Mouse (Mus musculus) adrenal gland, postnatal 10 days (tissue): Measurements from ENCODE around the gene 2810408A11Rik. TPM values are rescaled to one million over a fixed set of nuclear protein-coding genes. Genes with fewer than 3 reads are reported as not detected.
A peak's percentile ranks its signal among the peaks of the same experiment; 100 is the strongest.
"Not testable (repeated sequence)": the region's sequence is repeated elsewhere in the genome, so short reads cannot be mapped to it uniquely, and the experiment has no call there.

Source experiments
- DNase-seq: peaks from one replicate; pipeline ENCODE4 v3.0.0; 2021; ENCODE audit warnings: mixed read lengths
- total RNA-seq, 2 experiments: library from RNA; stranded (reverse); gene quantifications; 2 replicates each; pipeline ENCODE4 v1.2.3; 2021

2810408A11Rik gene
- total RNA-seq, 2 experiments from 2014 or later: 3.1 to 3.2 TPM

DNA sequence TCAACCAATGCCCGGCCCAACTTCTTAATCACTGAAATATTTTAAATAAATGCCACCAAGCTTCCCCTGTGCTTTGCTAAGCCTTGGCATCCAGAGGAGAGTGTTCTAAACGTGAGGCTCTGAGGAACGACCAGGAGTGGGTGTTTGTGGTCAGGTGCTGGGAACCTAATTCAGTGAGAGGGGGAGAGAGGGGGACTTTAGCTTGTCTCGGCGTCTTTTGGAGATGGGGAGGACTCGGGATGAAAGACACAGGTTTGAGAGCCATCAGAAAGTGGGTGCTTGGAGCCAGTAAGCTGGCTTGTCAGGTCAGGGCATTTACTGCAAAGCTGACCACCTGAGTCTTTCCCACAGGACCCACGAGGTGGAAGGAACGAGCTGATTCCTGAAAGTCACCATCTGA, 31.0 kb upstream of the 2810408A11Rik start:
- no peak for DNase-seq

DNA sequence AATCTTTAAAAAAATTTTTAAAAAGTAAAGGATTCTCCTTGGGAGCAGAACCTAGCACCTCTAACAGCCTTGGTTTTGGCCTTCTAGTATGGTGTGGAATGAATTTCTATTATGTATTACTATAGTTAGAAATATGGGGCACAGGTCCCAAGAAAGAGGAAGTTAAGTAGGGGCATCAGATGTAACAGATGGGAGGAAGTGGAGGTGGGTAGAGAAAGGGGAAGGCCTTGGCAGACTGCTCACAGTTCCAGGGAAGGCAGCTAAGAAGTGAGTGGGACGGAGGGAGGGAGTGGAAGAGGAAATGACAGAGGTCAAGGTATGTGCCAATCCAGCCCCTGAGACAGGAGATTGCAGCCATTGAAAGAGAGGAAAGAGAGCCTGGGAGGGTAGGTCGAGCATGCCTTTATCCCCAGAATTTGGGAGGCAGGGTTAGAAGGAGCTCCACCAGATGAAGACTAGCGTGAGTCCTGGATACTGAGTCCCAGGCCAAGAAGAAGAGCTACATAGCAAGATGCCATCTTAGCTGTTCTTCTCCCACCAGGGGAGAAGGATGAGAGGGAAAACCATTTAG, 30.3 kb upstream of the 2810408A11Rik start:
- DNase-seq: no peak

DNA sequence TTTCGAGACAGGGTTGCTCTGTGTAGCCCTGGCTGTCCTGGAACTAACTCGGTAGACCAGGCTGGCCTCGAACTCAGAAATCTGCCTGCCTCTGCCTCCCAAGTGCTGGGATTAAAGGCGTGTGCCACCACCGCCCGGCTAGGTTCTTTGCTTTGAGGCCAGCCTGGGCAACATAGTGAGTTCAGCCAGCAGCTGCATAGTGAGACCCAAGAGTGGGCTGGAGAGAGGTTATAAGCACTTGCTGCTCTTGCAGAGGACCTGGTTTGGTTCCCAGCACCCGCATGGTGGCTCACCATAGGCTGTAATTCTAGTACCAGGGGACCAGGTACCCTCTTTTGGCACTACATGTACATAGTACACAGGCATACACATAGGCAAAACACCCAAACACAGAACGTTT, 29.4 kb upstream of the 2810408A11Rik start:
- DNase-seq: not testable (repeated sequence)

DNA sequence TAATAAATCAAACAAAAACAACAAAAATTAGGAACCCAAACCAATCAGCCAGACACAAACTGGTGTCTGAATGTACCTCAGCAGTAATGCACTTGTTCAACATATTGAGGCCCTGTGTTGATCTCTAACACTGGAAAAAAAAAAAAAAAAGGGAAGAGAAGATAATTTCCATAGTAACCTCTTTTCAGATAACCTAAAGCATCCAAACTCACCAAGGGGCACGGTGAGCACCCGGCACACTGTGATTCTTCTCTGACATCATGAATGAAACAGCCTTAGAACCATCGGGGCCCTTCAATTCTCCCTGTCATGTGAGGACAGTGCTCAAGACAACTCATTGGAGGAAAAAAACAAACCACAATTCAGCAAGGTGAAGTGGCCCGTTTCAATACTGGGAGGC, 28.9 kb upstream of the 2810408A11Rik start:
- no peak for DNase-seq

DNA sequence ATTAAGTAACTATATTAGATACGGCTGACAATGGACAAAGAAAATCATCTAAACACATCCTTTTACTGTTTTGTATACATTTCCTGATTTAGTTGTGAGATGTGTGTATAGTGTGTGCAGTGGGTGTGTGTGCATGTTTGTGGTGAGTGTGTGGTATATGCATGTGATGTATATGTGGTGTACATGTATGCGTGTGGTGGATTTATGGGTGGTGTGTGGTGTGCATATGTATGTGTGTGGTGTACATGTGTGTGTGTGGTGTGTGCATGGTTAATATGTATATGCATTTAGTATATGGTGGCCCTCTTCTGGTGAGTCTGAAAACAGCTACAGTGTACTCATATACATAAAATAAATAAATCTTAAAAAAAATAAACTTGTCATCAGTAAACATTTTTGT, 26.7 kb upstream of the 2810408A11Rik start:
- DNase-seq: no peak

DNA sequence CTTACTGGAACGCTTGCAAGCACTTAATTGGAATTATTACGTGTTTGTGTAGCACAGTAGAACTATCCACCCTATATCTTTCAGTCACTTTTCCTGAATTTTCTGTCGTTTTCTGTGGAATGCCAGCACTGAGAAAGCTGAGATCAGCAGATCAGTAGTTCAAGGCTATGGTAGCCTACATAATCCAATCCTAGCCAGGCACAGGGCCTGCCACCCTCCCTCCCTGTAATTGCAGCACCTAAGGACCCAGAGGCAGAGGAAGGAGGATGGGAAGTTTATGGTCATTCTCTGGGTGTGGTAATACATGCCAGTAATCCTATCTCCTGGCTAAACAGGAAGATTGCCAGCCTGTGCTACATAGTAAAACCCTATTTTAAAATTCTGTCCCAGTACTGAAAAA, 22.0 kb upstream of the 2810408A11Rik start:
- peak; percentile 23 for DNase-seq

DNA sequence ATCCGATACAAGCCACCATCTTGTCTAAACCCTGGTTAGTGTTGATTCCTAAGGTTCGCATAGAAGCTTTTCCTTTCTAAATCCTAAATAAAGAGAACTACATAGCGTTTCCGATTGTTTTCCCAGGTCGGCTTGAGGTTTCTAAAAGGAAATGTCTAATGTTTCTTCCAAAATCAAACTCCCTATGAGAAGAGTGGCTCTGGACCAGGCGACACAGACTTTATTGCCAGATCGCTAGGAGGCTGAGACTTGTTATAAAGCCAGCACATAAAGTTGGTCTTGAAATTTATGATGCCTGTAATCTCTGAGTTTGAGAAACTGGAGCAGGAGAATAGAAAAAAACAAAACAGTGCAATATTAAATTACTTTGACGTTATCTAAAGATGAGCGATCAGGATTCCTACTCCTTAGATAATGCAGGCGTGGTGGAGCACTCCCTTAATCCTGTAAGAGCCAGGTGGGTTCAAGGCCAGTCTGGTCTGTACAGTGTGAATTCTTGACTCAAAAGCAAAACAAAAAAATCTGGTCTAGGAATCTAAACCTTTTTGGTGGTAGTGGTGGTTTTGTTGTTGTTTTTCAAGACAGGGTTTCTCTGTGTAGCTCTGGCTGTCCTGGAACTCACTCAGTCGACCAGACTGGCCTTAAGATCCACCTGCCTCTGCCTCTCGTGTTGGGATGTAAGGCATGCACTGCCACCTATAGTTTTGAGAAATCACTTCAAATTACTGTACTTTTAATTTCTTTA, 21.4 kb upstream of the 2810408A11Rik start:
- peak; percentile 16 for DNase-seq

DNA sequence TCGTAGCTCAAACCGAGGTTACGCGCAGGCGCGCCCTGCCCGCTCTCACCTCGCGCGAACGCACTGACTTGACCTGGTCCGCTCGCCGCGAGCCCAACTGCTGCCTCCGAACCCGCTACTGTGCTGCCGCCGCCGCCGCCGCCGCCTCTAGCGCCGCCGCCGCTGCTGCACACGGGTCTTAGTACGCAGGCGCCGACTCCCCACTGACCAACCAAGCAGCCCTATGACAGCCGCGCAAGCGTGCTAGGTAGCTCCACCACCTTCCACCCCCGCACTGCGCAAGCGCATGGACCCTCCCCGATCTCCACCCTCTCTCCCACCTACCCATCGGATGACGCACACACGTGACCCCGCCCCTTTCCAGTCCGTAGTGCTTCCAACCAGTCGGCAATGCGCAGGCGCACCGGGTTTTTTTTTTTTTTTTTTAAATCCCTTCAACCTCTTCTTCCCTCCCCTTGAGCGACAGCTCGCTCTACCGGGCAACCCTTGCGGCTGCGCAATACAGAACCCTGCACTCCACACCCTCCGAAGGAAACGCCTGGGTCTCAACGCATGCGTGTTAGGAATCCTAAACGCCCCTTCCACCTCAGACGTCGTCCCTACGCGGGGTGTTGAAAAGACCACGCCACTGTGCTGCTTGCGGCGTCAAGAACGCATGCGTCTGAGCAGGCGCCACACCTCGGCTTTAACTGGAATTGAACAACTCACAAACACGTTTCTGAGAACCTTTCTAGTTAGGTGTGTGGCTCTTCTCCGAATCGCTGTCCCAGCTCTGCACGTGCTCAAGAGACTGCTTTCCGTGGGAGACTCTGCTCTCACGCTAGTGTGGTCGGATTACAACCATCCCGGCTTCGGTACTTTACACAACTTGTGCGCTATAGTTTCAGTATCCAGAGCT, 20.6 kb upstream of the 2810408A11Rik start, which contains the start of gene Eif5a:
TSS of gene Eif5a (minus strand) at position 845 of the 898 bp plus-strand sequence.
- peak; percentile 100 for DNase-seq

DNA sequence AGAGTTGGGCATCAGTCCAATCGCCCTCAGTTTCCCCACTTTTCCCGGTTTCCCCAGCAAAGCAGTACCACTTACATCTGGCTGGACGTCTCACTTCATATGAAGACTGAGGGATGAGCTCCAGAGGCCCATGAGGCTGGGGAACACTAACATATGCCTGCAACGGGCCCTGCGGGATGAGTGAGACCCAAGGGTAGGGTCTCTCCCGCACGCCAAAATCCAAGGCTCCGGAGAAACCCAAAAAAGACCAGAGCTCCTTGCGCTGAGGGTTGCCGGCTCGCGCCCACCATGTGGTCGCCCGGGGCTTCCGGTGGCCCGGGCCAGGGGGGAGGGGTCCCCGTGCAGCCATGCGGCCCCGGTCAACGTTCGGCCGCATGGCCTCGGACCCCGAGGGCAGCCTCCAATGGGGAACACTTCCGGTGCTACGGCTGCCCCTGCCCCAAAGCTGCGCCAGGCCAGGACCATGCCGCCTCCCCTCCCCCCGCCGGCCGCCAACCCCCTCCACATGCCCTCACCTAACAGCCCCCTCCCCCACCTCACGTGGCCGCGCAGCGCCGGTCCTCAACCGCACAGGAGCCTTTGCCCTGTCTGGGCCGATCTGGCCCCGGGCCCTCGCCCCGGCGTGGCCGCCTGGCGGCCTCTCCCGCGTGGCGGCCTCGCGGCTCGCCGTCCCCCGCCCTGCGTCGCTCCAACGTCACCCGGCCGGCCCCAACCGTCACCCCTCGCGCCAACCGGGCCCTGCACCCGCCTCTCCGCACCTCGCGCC, 19.7 kb upstream of the 2810408A11Rik start:
- DNase-seq: peak; percentile 66

DNA sequence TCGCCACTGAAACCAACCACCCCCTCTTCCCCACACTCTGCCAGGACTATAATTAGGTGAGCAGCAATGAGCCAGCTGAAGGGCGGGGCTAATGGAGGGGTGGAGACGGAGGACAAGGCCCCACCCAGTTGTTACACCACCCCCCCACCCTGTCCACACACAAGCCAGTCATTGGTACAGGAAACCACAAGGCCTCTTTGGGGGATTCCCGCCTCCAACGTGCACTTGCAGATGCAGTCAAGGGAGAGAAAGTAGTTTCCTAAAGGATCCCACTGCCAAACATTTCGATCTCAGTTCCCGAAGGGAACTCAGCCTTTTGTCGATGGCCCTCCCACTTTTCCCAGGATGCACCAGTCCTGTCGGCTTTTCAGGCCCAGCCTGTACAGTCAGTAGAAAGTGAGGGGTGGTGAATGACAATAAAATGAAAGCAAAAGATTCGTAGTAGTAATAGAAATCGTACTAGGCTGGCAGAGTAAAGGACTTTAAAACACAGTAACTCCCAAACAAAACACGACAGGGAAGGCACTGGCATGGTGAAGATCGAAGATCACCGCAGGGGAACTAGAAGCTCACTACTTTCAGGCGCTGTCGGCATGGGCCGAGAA, 19.0 kb upstream of the 2810408A11Rik start:
- peak; percentile 88 for DNase-seq

DNA sequence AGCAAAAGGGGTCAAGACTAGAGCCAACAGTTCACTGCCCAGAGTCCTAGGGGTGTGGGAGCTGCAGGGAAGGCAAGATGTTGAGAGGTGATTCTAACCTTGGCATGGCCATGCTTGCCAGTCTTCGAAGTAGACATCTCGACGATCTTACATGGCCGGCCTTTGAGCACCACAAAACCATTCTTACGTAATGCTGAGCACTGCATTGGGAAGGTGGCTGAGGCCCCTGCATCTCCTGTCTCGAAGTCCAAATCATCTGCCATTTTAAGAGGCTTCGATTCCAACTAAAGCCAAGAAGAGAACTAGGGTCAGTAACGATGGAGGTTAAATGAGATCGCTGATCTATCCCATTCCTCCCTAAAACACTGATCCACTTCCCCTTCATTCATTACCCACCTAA, 18.3 kb upstream of the 2810408A11Rik start:
- DNase-seq: no peak

DNA sequence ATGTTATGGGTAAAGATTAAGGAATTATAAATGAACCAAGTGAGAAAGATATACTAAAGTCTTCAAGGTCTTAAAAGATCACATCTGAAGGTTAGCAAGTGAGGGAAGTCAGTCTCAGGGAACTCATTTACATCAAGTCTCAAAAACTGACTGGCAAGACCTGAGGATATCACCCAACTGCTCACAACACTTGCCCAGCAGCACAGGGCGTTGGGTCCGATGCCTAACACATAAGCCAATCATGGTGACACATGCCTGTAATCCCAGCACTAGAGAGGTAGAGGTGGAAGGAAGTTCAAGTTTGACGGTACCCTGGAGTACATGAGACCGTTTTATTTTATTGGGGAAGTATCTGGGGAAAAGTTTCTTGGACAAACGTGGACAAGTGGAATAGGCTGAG, 17.3 kb upstream of the 2810408A11Rik start:
- no peak for DNase-seq

DNA sequence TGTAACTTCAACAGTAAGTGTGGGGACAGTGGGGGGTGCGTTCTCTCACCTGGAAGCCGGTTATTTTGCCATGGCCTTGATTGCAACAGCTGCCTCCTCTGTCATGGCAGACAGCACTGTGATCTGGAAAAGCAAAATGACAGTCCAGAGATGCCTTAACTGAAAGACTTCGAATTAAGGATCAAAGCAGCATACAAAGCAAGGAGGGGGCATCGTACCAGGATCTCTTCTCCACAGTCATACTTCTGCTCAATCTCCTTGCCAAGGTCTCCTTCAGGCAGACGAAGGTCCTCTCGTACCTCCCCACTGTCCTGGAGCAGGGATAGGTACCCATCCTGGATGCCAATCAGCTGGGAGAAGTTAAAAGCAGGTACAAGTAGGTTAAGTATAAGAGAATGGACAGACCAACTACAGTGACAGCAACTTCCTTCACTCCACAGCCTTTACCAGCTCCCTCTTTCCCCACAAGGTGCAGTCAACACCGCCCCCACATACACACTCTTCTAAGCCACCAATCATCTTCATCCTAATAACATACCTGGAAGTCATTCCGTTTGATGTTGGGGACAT, 16.7 kb upstream of the 2810408A11Rik start:
- no peak for DNase-seq

DNA sequence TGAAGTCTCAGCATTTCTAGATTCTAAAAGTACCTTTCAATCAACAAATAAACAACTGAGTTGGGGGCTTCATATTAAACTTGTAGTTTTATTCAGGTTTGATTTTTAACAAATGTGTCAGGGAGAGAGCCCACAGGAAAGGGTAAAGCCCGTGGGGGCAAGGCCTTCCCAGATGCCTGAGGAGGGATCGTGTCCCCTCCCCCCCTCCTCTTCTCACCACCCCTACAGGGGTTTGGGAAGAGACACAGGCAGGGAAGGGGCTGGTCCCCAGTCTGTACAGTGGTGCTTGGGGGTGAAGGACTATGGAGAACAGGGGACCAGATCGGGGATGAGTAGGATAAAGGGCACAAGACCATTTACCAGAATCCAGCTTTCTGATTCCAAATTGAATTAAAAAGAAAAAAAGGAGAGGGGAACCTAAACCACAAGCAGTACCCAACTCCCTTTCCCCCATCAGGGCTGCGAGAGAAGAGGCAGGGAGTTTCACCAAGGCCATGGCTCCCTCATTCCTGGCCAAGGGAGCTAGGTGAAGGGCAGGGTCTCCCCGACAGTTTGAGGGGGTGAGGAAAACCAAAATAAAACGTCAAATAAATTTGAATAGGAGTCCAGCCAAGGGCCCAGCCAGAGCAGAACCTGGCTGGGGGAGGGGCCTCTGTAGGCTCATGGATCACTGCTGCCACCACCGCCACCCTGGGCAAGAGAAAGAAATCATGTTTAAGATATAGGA, 16.0 kb upstream of the 2810408A11Rik start:
- DNase-seq: not testable (repeated sequence)

DNA sequence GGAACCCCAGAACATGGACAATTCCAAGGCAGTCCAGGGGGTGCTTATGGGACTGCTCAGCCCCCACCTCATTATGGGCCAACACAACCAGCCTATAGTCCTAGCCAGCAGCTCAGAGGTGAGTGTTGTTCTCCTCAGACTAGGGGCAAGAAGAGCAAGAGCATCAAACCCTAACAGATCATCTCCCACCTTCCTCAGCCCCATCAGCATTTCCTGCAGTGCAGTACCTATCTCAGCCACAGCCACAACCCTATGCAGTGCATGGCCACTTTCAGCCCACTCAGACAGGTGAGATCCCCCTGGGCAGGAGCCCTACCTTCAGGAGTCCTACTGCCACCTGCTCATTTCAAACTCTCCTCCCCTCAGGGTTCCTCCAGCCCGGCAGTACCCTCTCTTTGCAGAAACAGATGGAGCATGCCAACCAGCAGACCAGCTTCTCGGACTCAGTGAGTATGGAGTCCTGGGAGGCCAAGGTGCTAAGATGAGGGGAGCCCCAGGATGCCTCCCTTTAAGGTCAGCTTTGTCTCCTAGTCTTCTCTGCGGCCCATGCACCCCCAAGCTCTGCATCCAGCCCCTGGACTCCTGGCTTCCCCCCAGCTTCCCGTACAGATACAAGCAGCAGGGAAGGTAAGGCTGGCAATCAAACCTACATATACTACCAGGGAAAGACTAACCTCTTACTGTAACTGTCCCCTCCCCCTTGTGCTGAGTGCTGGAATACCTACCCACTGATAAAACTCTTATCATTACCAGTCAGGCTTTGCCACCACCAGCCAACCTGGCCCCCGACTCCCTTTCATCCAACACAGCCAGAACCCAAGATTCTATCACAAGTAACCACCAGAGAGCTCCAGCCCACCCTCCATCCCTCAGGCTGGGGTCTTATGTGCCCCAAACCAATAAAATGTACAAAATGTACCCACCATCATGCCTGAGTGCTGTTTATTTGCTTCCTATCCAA, 15.2 kb upstream of the 2810408A11Rik start:
- no peak for DNase-seq

DNA sequence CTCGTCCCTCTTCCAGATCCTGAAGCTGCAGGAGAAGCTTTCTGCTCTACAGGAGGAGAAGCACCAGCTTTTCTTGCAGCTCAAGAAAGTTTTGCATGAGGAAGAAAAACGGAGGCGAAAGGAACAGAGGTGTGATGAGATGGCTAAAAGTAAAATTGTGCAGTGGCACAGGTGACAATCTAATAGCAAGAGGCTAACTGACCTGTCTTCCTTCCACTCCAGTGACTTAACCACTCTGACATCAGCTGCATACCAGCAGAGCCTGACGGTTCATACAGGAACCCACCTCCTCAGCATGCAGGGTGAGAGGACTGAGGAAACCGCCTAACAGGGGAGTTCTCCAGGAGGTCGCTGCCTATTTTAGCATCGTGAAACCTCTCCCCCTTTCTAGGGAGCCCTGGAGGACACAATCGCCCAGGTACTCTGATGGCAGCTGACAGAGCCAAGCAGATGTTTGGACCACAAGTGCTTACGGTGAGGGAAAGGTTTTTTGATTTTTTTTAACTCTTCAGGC, 14.2 kb upstream of the 2810408A11Rik start:
- DNase-seq: no peak

DNA sequence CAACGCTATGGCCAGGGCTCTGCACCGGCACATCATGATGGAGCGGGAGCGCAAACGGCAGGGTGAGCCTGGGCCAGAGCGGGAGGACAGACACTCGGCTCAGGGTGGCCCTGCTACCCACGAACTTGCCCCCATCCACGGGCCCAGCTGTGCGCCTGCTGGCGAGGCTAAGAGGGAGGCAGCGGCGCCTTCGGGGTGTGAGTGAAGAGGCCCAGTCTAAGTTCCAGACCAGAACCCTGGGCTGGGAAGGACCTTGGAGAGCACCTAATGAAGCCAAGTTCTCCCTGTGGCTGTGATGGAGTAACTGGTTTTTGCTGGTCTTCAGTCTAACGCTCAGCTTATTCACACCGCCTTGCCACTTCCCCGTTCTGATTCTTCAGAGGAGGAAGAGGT, 13.6 kb upstream of the 2810408A11Rik start:
- no peak for DNase-seq

DNA sequence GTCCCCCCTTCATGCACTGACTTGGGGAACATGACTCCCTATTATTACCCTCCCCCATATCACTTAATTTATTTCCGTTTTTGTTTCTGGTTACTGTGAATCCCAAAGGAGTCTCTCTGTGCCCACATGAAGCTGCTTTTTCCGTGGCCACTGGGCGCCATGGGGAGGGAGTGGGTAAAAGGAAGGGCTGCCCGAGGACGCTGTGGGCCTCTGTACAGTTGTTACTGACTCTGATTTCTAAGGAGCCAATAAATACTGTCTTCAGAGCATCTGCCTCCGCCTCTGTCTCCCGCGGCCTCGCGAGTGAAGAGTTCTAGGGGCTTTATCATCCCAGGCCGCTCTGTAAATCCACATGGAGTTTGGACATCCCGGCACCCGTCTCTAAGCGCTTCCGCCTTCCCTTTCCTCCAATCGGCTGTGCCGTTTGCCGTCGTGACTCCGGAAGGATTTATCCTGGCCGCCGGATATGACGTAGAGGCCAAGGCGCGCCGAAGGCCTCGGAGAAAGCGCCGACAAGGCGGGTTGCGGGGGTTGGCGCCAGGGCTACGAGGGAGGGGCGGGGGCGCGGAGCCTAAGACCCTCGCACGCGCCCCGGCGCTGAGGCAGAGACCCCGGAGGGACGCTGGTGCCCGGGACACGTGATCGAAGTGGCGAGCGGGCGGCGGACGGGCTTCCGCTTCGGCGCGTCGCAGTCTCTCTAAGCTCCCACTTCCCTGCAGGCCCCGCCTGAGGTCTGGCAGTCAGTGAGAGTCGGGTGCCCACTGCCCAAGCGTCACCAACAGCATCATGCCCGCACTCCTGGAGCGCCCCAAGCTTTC, 13.0 kb upstream of the 2810408A11Rik start, which contains the start of gene Gps2:
TSS of gene Gps2 (plus strand) at position 335 of the 818 bp plus-strand sequence.
- peak; percentile 95 for DNase-seq
